Mouse (Mus musculus): Measurements from ENCODE around the gene Cdk18.

The Cdk18 gene

DNA sequence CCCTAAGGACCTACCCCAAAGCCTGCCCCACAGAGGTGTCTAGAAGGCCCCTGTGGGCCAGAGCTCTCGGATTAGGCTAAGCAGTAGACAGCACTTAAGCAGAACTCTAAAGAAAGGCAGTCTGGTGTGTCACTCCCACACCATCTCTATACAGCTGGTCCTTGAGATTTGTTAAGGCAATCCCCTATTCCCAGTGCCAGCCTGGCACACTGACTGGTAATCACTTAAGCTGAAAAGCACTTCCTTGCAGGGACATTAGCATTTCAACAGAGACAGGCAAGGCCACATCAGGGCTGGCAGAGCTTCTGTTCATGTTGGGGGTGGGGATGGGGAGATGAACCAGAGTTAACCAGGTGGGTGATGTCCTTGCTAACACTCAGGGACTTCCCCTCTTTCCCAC, 74.5 kb downstream of the Cdk18 start:
- 38% methylated on average over 1 of the region's 1 CpGs for WGBS

DNA sequence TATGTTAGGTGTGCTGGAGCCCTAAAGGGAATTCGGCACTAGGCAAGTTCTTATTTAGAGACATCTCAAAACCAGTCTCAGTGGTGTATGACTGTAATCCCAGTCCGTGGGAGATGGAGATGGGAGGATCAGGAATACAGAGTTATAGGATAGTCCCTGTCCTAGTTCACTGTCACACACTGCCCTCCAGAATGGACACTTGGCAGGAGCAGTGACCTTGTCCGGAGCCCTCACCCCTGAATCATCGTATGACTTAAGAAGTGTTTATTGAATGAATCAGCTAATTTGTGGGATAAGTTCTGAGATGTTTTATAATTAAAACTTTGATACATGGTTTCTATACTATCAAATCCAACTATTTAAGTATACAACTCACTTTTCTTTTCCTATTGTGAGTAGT, 76.4 kb downstream of the Cdk18 start:
- WGBS: 85% methylated on average over 4 of the region's 4 CpGs

Measured in cerebral cortex, adult 2 months (tissue).